ENCODE assay signal across 12 mouse cellular contexts in genomic region chr9:110933850-110934437, GRCm38 (mm10). TPM values are rescaled to one million over a fixed set of nuclear protein-coding genes. Genes with fewer than 3 reads are reported as not detected.
DNase-seq lines count a peak whose midpoint lies in the region; ATAC-seq and TF ChIP-seq lines count a peak whose summit lies in the region.
"Had no signal": no experiment of that assay in that cellular context is flagged by ENCODE, and none has a peak within 500 bp of the region (broad histone marks: within the 10 kb centered on the region; RNA-seq: fewer than 3 reads in every experiment).

No protein-coding gene starts in this region.

- no peak for TF ChIP-seq CTCF in cortical plate, adult 2 months (IDR thresholded peaks at IDR 0.05; ENCODE audit: extremely low read depth, insufficient read depth, low read length)

- 79% methylated on average over 12 of the region's 12 CpGs for WGBS in kidney, embryonic 14.5 days
- WGBS in hindbrain, embryonic 16.5 days: 35% methylated on average over 12 of the region's 12 CpGs
- WGBS in neural tube, embryonic 13.5 days: 55% methylated on average over 12 of the region's 12 CpGs
- 85% methylated on average over 12 of the region's 12 CpGs for WGBS in limb, embryonic 10.5 days

- H3K36me3 ChIP-seq in kidney, embryonic 14.5 days (ENCODE audit: control insufficient read depth, insufficient read depth, low read length): no peaks in the 10 kb centered on the region
- H3K36me3 ChIP-seq in hindbrain, embryonic 16.5 days (ENCODE audit: control insufficient read depth, insufficient read depth, low read length): no peaks in the 10 kb centered on the region
- H3K36me3 ChIP-seq in neural tube, embryonic 13.5 days: no peaks in the 10 kb centered on the region
- no peaks in the 10 kb centered on the region for H3K36me3 ChIP-seq in limb, embryonic 10.5 days

- TF ChIP-seq POLR2A in cortical plate, adult 2 months (IDR thresholded peaks at IDR 0.05; ENCODE audit: extremely low read depth, insufficient read depth, low read length): no peak

- H3K9me3 ChIP-seq in kidney, embryonic 14.5 days (ENCODE audit: control insufficient read depth, low read length): no peaks in the 10 kb centered on the region
- no peaks in the 10 kb centered on the region for H3K9me3 ChIP-seq in hindbrain, embryonic 16.5 days (ENCODE audit: control insufficient read depth, low read length)
- H3K9me3 ChIP-seq in neural tube, embryonic 13.5 days: no peaks in the 10 kb centered on the region
- H3K9me3 ChIP-seq in limb, embryonic 10.5 days (replicated peaks): no peaks in the 10 kb centered on the region
- H3K9me3 ChIP-seq: megakaryocyte, embryonic 14.5 days had no signal

- no peak overlapping the region for H3K4me2 ChIP-seq in kidney, embryonic 14.5 days (replicated peaks; ENCODE audit: low read depth, low read length)
- no peak overlapping the region for H3K4me2 ChIP-seq in hindbrain, embryonic 16.5 days (ENCODE audit: low read length)
- H3K4me2 ChIP-seq in neural tube, embryonic 13.5 days: no peak overlapping the region

- no peak for ATAC-seq in kidney, embryonic 14.5 days (ENCODE audit: low FRiP score, low TSS enrichment)
- ATAC-seq in hindbrain, embryonic 16.5 days: peak; percentile 87
- peak; percentile 71 for ATAC-seq in neural tube, embryonic 13.5 days (ENCODE audit: low read depth)
- ATAC-seq in monocyte, adult 5-6 weeks (replicated peaks; ENCODE audit: insufficient number of reproducible peaks, low FRiP score, low TSS enrichment, poor library complexity, severe bottlenecking): no peak

- H3K9ac ChIP-seq in kidney, embryonic 14.5 days (ENCODE audit: low read depth, low read length): no peak overlapping the region
- no peak overlapping the region for H3K9ac ChIP-seq in hindbrain, embryonic 16.5 days (ENCODE audit: low read depth, low read length)
- H3K9ac ChIP-seq in neural tube, embryonic 13.5 days: no peak overlapping the region

- no peak overlapping the region for H3K4me3 ChIP-seq in kidney, embryonic 14.5 days (ENCODE audit: low read length)
- H3K4me3 ChIP-seq in cortical plate, adult 2 months (ENCODE audit: insufficient read depth, low read length): no peak overlapping the region
- no peak overlapping the region for H3K4me3 ChIP-seq in hindbrain, embryonic 16.5 days (ENCODE audit: low read length)
- no peak overlapping the region for H3K4me3 ChIP-seq in neural tube, embryonic 13.5 days
- H3K4me3 ChIP-seq in limb, embryonic 10.5 days: no peak overlapping the region
- H3K4me3 ChIP-seq: megakaryocyte, embryonic 14.5 days had no signal

- peak; percentile 32 for DNase-seq in kidney, postnatal 10 days
- DNase-seq in limb, embryonic 10.5 days (ENCODE audit: low spot score): no peak
- no peak for DNase-seq in retina, postnatal 1 day

- H3K27ac ChIP-seq in kidney, embryonic 14.5 days (ENCODE audit: low read depth, low read length): no peak overlapping the region
- H3K27ac ChIP-seq in cortical plate, adult 2 months (ENCODE audit: insufficient read depth, low read length): peak overlapping the region; percentile 75
- H3K27ac ChIP-seq in hindbrain, embryonic 16.5 days (ENCODE audit: low read depth, low read length): peak overlapping the region; percentile 81
- peak overlapping the region; percentile 75 for H3K27ac ChIP-seq in neural tube, embryonic 13.5 days (replicated peaks)
- H3K27ac ChIP-seq in limb, embryonic 10.5 days: no peak overlapping the region

- no peaks in the 10 kb centered on the region for H3K4me1 ChIP-seq in kidney, embryonic 14.5 days (ENCODE audit: control insufficient read depth, insufficient read depth, low read length)
- no peaks in the 10 kb centered on the region; the same call in 1 of the 2 replicates for H3K4me1 ChIP-seq in cortical plate, adult 2 months (ENCODE audit: control insufficient read depth, insufficient read depth, low read length)
- peaks cover 7% of the 10 kb centered on the region for H3K4me1 ChIP-seq in hindbrain, embryonic 16.5 days (ENCODE audit: control insufficient read depth, insufficient read depth, low read depth, low read length)
- peaks cover 23% of the 10 kb centered on the region for H3K4me1 ChIP-seq in neural tube, embryonic 13.5 days (replicated peaks)
- no peaks in the 10 kb centered on the region for H3K4me1 ChIP-seq in limb, embryonic 10.5 days
- H3K4me1 ChIP-seq: megakaryocyte, embryonic 14.5 days had no signal

- H3K27me3 ChIP-seq in kidney, embryonic 14.5 days (ENCODE audit: control insufficient read depth, insufficient read depth, low read length): no peaks in the 10 kb centered on the region
- H3K27me3 ChIP-seq in hindbrain, embryonic 16.5 days (replicated peaks; ENCODE audit: control insufficient read depth, insufficient read depth, low read length): no peaks in the 10 kb centered on the region
- no peaks in the 10 kb centered on the region for H3K27me3 ChIP-seq in neural tube, embryonic 13.5 days
- H3K27me3 ChIP-seq in limb, embryonic 10.5 days (ENCODE audit: low read depth, poor library complexity, severe bottlenecking): no peaks in the 10 kb centered on the region

RNA-seq across cellular contexts. Expression of gene Tdgf1, which starts 12.0 kb away (rescaled TPM):
- polyA plus RNA-seq in kidney, embryonic 14.5 days (2014; fragmentation: Nextera tagmentation; extraction: Ambion mirVana): not detected in 2 replicates
- polyA plus RNA-seq in cortical plate, adult 2 months (2012; rRNA removed): 1.1 and 1.3 TPM in 2 replicates
- polyA plus RNA-seq in hindbrain, embryonic 16.5 days (2015; fragmentation: Nextera tagmentation; extraction: Ambion mirVana): 0.20 and 0.28 TPM in 2 replicates
- 0.22 TPM in 1 of 2 replicates, not detected in the other for polyA plus RNA-seq in neural tube, embryonic 13.5 days (2015; fragmentation: Nextera tagmentation; extraction: Ambion mirVana)
- polyA plus RNA-seq in limb, embryonic 10.5 days (2016; fragmentation: Nextera tagmentation; extraction: Ambion mirVana): not detected in 2 replicates
- total RNA-seq in monocyte, adult 5-6 weeks (2017): not detected in 3 replicates
- total RNA-seq: MEL had no signal
- polyA plus RNA-seq: limb, embryonic 11.5 days had no signal

RNA-seq across cellular contexts. Expression of gene Fam240a, which starts 17.3 kb away (rescaled TPM):
- not detected in 2 replicates for polyA plus RNA-seq in kidney, embryonic 14.5 days (2014; fragmentation: Nextera tagmentation; extraction: Ambion mirVana)
- polyA plus RNA-seq in cortical plate, adult 2 months (2012; rRNA removed): not detected in 2 replicates
- not detected in 2 replicates for polyA plus RNA-seq in hindbrain, embryonic 16.5 days (2015; fragmentation: Nextera tagmentation; extraction: Ambion mirVana)
- polyA plus RNA-seq in neural tube, embryonic 13.5 days (2015; fragmentation: Nextera tagmentation; extraction: Ambion mirVana): not detected in 2 replicates
- not detected in 2 replicates for polyA plus RNA-seq in limb, embryonic 10.5 days (2016; fragmentation: Nextera tagmentation; extraction: Ambion mirVana)
- not detected in 3 replicates for total RNA-seq in monocyte, adult 5-6 weeks (2017)
- total RNA-seq: MEL had no signal
- polyA plus RNA-seq: gonadal fat pad, adult 2 months; limb, embryonic 11.5 days had no signal

RNA-seq across cellular contexts. Expression of gene Lrrc2, which starts 17.4 kb away (rescaled TPM):
- polyA plus RNA-seq in kidney, embryonic 14.5 days (2014; fragmentation: Nextera tagmentation; extraction: Ambion mirVana): 0.15 TPM in 1 of 2 replicates, not detected in the other
- polyA plus RNA-seq in cortical plate, adult 2 months (2012; rRNA removed): 0.83 and 1.3 TPM in 2 replicates
- 1.1 and 1.2 TPM in 2 replicates for polyA plus RNA-seq in hindbrain, embryonic 16.5 days (2015; fragmentation: Nextera tagmentation; extraction: Ambion mirVana)
- 0.62 and 1.1 TPM in 2 replicates for polyA plus RNA-seq in neural tube, embryonic 13.5 days (2015; fragmentation: Nextera tagmentation; extraction: Ambion mirVana)
- polyA plus RNA-seq in limb, embryonic 10.5 days (2016; fragmentation: Nextera tagmentation; extraction: Ambion mirVana): 0.08 and 0.20 TPM in 2 replicates
- total RNA-seq in monocyte, adult 5-6 weeks (2017): not detected in 3 replicates
- total RNA-seq: MEL had no signal

RNA-seq across cellular contexts. Expression of gene Tmie, which starts 54.0 kb away (rescaled TPM):
- 0.38 and 0.49 TPM in 2 replicates for polyA plus RNA-seq in kidney, embryonic 14.5 days (2014; fragmentation: Nextera tagmentation; extraction: Ambion mirVana)
- polyA plus RNA-seq in cortical plate, adult 2 months (2012; rRNA removed): 1.6 and 2.7 TPM in 2 replicates
- 5.2 and 6.2 TPM in 2 replicates for polyA plus RNA-seq in hindbrain, embryonic 16.5 days (2015; fragmentation: Nextera tagmentation; extraction: Ambion mirVana)
- polyA plus RNA-seq in neural tube, embryonic 13.5 days (2015; fragmentation: Nextera tagmentation; extraction: Ambion mirVana): 1.7 and 1.8 TPM in 2 replicates
- 0.09 TPM in 1 of 2 replicates, not detected in the other for polyA plus RNA-seq in limb, embryonic 10.5 days (2016; fragmentation: Nextera tagmentation; extraction: Ambion mirVana)
- total RNA-seq in monocyte, adult 5-6 weeks (2017): 0.19 TPM in 1 of 3 replicates, not detected in the others
- total RNA-seq: MEL had no signal

RNA-seq across cellular contexts. Expression of gene Als2cl, which starts 54.3 kb away (rescaled TPM):
- polyA plus RNA-seq in kidney, embryonic 14.5 days (2014; fragmentation: Nextera tagmentation; extraction: Ambion mirVana): 2.4 and 4.1 TPM in 2 replicates
- polyA plus RNA-seq in cortical plate, adult 2 months (2012; rRNA removed): 8.4 and 9.1 TPM in 2 replicates
- polyA plus RNA-seq in hindbrain, embryonic 16.5 days (2015; fragmentation: Nextera tagmentation; extraction: Ambion mirVana): 2.1 and 2.7 TPM in 2 replicates
- polyA plus RNA-seq in neural tube, embryonic 13.5 days (2015; fragmentation: Nextera tagmentation; extraction: Ambion mirVana): 1.2 TPM in 2 replicates
- 1.8 and 1.9 TPM in 2 replicates for polyA plus RNA-seq in limb, embryonic 10.5 days (2016; fragmentation: Nextera tagmentation; extraction: Ambion mirVana)
- 0.43 to 0.97 TPM (median 0.86 TPM) in 3 replicates for total RNA-seq in monocyte, adult 5-6 weeks (2017)
- total RNA-seq: MEL had no signal

Comparison
In these comparisons a context has a peak if more than half of its experiments do, and no peak if none do; other contexts are left out.
1. ATAC-seq: peak in hindbrain, embryonic 16.5 days (single experiment) and neural tube, embryonic 13.5 days (single experiment); none in kidney, embryonic 14.5 days (single experiment) and monocyte, adult 5-6 weeks (single experiment).
2. H3K27ac ChIP-seq: peak in cortical plate, adult 2 months (single experiment), hindbrain, embryonic 16.5 days (single experiment) and neural tube, embryonic 13.5 days (single experiment); none in kidney, embryonic 14.5 days (single experiment) and limb, embryonic 10.5 days (single experiment).